Mouse (Mus musculus) adrenal gland, adult 18-20 months (tissue): ENCODE results near the gene Bud31. TPM values are rescaled to one million over a fixed set of nuclear protein-coding genes. Genes with fewer than 3 reads are reported as not detected.
"Not testable (repeated sequence)": the region's sequence is repeated elsewhere in the genome, so short reads cannot be mapped to it uniquely, and the experiment has no call there.

Source experiments
- DNase-seq, 2 experiments: peaks; one replicate each; pipeline ENCODE4 v3.0.0; 2021 to 2022; ENCODE audit warnings: low spot score in 2 of 2
- long read RNA-seq, 2 experiments: library from polyadenylated mRNA; stranded (forward); transcript quantifications; one replicate each; pipeline ENCODE4 v2.0.0; 2021
- total RNA-seq, 2 experiments: library from RNA; stranded (reverse); gene quantifications; 1 replicate in 1 of 2; 2 replicates in 1 of 2; pipeline ENCODE4 v1.2.3; 2021

Bud31 gene
- total RNA-seq, result 100 to 1,000 TPM; 103 to 110 TPM
- long read RNA-seq, experiment 1, transcript Bud31-207 (6 exons, 867 nt), result major isoform, 12 of 19 reads
- long read RNA-seq, experiment 1, partial matches to known transcripts, result 2 of 19 reads
- long read RNA-seq, experiment 1, other reads (novel, unspliced or antisense), result 1 of 19 reads
- long read RNA-seq, experiment 2, transcript Bud31-207 (6 exons, 867 nt), result major isoform, 34 of 42 reads
- long read RNA-seq, experiment 2, partial matches to known transcripts, result 2 of 42 reads
- long read RNA-seq, experiment 2, other reads (novel, unspliced or antisense), result 3 of 42 reads

GRCm38 (mm10) chr5:145139571-145140519, at the start of gene Bud31, which contains the start of gene Pdap1:
Bud31 (plus strand) TSS chr5:145140362.
Pdap1 (minus strand) TSS chr5:145140238.
- DNase-seq, result peak; percentile 91 to 95

DNA sequence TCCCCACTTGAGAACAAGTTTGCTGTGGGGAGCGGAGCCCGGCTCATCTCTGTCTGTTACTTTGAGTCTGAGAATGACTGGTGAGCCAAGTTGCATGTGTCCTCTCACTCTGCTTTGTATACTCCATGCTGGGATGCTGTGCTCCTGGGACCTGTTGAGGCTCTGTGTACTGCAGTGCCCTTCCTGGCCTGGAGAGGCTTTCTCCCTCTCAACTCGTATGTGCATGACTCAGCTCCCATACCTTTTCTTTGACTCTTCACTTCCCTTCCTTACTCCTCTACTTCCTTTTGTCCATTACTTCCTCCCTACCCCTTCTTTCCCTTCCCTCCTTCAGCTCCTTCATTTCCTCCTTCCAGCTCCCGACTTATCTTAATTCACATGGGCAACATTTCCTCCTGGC, 44.0 kb upstream of the Bud31 start:
- no peak for DNase-seq

DNA sequence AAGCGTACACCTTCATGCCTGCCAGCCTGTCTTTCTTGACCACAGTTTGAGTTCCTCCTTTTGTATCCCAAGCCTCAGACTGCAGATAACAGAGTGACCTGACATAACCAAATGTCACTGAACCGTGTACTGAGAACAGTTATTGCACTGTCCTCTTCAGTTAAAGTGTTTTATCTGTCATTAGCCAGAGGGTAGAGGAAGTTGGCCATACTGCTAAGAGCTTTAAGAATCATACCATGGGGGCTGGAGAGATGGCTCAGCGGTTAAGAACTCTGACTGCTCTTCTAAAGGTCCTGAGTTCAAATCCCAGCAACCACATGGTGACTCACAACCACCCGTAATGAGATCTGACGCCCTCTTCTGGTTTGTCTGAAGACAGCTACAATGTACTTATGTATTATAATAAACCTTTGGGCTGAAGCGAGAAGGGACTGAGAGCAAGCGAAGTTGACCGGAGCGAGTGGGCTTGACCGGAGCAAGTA, 41.8 kb upstream of the Bud31 start:
- DNase-seq, result no peak

DNA sequence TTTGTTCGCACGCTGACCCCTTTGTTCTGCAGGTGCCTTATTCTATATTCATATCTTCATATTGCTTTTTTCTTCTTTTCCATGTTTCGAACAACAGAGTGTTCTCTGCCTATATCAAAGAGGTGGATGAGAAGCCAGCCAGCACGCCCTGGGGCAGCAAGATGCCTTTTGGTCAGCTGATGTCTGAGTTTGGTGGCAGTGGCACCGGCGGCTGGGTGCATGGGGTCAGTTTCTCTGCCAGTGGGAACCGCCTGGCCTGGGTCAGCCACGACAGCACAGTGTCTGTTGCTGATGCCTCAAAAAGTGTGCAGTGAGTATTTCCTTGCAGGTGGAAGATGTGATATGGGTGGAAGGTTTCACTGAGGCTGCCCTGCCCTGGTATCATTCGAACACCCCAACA, 39.2 kb upstream of the Bud31 start:
- DNase-seq, result no peak

DNA sequence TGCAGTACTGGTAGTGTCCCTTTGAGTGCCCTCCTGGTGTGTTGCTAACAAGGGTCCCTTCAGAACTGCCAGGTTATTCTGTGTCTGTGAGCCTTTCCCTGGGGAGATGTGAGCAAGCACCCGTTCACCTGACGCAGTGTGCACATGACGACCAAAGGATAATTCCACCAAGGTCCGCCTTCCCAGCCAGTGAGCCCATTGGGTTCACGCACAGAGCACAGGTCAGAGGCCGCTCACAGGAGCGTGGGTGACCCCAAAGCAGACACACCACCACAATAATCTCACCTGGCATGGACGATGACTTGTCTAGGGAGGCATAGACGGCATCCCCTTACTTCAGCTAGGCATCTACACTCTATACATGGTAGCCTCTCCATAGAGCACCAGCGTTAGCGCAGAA, 38.7 kb upstream of the Bud31 start:
- DNase-seq, result not testable (repeated sequence)

DNA sequence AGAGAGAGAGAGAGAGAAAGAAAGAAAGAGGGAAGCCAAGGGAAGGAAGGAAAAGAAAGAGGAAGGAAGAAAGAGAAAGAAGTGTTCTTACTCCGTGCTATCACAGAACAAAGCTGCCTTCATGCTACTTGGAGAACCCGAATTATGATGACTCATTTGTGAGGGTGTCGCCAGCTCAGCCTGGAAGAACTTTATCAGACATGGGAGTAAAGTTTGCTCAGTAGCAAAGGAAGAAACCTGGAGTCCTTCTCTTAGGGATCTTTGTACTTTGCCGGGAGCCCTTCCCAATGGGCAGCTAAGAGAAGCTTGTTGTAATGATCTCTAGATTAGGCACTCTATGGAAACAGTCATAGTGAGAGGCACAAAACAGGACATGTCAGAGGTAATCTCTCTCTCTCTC, 37.5 kb upstream of the Bud31 start:
- no peak for DNase-seq

DNA sequence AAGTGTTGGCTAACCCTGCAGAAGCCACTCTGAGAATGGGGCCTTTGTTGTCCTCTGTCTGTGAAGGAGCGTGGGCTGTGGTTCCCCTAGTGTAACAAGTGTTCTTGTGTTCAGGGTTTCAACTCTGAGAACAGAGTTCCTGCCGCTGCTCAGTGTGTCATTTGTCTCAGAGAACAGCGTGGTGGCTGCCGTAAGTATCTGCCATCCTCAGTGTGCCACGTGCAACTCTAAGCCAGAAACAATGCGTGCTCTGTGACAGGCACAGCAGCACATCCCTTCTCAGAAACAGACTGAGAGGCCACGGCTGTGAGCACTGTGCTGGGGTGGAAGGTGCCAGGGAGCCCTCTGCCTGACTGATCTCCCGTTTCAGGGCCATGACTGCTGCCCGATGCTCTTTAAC, 35.8 kb upstream of the Bud31 start:
- no peak for DNase-seq

DNA sequence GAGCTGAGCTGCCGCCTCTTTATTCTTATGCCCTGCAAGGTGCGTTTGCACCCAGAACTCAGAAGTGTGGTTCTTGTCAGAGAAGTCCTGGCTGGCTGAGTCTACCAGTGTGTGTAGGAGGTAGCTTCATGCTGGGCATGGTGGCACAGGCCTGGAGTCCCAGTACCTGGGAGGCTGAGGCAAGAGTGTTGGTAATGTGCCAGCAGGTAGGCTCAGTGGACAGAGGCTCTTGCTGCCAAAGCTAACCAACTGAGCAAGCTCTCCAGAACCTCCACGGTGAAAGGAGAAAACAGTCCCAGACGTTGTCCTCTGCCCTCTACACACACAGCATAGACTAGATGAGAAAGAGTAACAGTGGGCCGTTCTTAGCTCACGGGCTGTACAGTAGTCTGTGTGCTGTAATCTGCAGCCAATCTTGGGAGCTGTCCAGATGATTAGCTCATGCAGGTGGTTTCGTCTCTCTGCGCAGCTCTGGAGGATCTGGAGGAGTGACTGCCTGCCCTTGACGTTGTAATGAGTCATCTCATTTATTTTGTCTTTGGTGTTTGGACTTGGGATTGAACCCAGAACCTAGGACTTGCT, 34.4 kb upstream of the Bud31 start:
- DNase-seq, result no peak

DNA sequence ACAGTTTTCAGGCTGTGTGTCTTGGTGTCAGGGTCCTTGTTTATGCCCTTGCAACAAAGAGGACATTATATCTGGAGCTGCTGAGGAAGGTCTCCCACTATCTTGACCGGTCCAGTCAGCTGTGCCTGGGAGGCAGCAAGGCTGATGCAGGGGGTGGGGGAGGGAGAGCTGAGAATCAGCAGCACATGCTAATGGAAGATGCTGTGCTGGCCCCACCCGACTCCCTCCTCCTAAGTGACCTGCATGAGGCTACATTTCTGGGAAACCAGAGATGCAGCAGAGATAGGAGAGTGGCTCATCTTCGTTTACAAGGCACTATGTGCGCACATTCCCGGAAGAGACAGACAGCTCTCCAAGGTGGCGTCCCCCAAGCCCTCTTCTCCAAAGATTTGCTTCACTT, 29.8 kb upstream of the Bud31 start:
- no peak for DNase-seq

DNA sequence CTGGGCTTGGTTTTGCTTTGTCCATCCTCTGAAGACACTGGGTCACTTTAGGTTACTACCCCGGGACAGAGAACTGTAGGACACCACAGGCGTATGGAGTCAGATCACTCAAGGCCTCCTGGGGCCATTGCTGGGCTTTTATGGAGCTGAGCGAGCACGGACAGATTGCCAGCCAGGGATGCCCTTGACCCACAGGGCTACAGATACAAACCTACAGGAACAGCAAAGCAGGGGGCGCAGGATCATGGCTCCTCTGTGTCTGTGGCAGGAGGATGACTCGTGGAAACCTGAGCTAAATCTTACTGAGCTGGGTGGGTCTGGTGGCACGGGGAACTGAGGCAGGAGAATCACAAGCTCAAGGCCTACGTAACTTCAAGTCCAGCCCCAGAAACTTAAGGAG, 27.6 kb upstream of the Bud31 start:
- DNase-seq, result no peak

DNA sequence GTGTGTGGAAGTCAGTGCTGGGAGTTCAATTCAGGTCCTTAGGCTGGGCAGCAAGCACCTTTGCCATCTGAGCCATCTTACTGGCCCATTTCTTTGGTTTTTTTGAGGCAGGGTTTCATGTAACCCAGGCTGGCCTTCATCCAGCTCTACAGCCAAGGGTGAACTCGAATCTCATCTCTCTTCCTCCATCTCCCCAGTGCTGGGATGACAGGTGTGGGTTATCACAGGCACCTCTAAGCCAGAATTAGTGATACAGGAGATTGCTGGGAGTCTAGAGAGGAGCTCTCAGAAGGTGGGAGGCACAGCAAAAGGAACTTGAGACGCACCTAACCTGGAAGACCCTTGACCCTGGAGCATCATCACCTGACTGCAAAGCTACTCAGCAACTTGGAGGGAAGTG, 26.7 kb upstream of the Bud31 start:
- no peak for DNase-seq

DNA sequence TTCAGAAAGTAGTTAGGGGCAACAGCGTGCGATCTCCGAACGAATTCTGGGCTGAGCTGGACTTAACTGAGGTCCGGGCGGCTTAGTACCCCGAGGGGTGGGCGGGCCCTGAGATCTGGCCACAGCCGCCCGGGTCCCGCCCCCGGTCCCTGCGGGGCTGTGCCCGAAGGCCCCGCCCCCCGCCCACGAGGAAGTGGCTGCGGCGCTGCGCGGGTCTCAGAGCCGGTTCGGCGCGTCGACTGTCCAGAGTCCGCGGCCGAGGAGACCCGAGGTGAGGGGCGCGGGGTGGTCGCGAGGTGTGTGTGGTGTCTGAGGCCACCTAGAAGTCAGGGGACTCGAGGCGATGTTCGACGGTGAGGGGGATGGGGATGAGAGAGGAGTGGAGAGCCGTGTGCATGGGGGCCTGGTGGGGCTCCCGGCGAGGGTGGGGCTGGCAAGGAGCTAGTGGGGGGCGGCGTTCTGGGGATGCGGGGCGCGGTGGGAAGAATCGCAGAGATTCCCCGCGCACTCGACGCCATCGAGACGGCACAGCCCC, 26.0 kb upstream of the Bud31 start, which contains the start of gene Arpc1b:
TSS of gene Arpc1b (plus strand) at position 145 of the 535 bp plus-strand sequence.
- peak; percentile 73 to 82 for DNase-seq

DNA sequence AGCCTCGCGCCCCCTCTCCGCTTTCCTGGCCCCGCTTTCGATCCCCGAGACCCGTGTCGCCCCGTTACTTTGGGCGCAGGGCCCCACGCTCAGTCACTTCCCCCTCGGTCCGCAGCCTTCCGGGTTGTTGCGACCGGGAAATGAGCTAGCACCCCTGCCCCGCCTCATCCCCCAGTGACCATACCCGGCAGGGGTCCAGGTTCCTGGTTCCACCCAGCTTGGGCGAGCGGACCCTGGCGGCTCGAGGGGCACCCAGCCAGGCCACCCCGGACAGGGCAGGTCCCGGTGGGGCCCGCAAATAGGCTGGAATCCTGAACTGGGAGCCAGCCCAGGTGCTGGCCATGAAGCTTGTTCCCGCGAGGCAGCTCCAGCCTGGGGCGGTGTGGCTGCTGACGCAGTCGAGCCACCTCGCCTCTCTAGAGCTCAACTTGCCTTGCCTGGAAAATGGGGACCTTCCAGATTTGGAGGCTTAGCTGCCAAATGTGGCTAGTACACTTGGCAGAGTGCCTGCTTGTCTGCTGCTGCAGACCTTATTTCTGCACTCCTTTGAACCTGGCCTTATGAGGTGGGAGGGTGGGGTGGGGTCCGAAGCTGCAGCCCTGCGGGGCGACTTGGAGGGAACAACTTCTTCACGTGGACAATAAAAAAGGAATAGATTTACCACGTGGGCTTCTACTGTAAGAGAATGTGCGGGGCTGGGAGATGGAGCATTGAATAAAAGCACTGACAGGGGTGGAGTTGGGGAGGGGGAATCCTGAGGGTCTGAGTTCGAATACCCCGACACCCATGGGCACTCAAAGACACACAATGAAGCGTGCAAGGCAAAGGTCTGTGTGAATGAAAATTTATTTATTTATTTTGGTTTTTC, 25.3 kb upstream of the Bud31 start:
- peak; percentile 53 to 71 for DNase-seq

GRCm38 (mm10) chr5:145115736-145116135, 24.4 kb upstream of the Bud31 start:
- no peak for DNase-seq

DNA sequence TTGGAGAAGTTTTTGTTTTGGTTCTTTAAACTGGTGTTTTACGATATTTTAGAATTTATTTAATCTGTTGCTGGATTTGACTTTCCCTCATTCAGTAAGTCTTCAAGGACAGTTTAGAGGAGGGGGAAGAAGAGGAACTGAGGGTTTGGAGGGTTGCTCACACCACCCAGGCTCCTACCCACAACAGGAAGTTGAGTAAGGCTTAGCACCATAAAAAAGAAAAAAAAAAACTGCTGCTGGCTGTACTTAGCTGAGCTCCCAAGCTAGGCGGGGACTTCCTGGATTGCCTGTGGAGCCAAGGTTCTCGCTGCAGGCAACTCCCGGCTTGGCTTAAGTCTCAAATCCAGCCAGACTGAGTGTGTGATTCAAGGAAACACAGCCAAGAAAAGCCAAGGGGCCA, 23.8 kb upstream of the Bud31 start:
- DNase-seq, result peak in 1 of 2 experiments; percentile 49

DNA sequence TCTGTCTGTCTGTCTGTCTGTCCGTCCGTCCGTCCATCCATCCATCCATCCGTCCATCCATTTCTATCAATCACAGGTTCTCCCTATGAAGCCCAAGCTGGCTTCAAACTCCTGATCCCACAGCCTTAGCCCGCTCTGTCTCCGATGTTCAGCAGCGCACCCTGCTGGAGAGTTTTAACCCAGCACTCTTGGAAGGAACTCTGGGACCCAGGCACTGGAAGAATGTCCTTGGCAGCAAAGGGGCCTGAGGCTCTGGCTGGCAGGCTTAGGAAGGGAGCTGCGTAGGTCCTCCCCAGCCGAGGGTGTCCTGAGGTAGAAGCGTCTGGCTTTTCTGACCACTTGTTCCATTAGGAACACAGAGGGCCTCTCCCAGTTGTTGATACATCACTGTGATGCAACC, 23.2 kb upstream of the Bud31 start:
- peak; percentile 68 to 81 for DNase-seq

DNA sequence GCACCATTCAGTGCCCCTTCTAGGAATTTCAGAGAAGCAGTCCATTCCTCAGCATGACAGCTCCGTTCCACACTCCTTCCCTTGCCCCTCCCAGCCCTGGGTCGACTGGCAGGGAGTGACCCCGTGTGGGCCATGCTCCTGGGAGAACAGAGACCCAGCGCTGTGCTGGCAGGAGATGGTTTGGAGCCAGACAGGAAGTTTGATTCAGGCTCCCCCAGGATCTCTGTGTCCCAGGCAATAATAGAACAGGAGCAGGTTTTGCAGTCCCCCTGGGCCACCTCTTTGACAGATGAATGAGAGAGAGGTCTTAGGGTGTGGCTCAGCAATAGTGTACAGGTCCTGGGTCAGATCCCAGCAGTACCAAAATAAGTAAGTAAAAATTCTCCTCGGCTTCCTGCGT, 22.2 kb upstream of the Bud31 start:
- no peak for DNase-seq

- DNase-seq, result no peak
Measured at GRCm38 (mm10) chr5:145118461-145118860, 21.7 kb upstream of the Bud31 start.

- no peak for DNase-seq
Measured at GRCm38 (mm10) chr5:145119385-145119784, 20.8 kb upstream of the Bud31 start.

- no peak for DNase-seq
Measured at GRCm38 (mm10) chr5:145120921-145121320, 19.2 kb upstream of the Bud31 start.
